In the genomic region with DNA sequence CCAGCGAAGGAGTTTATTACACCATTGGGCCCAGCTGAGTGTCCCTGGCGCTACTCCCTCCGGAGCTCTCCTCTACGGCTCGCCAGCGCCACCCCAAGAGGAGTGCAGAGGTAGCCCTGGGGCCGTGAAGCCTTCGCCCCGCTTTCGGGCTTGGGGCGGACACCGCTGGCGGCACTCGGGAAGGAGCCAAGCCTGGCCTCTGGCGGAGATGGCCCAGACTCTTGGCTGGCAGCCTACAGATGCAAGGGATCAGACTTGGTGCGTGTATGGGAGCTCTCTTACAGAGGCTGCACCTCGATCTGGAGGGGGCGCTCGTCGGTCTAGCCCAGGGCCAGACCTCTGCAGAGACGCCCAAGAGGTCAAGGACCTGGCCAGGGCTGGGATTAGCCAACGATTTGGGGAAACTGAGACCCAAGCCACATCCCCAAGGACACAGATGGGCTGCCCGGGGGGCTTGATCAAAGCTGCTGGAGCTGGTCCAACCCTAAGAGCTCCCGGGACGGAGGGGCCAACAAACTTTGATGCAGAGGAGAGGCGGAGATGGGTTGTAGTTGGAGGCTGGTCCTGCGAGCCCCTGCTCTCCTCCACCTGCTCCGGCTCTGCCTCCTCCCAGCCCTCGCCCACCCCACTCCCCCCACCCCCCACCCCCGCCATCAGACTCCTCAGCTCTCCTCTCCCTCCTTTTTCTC, we compare ENCODE assay signal across 9 mouse cellular contexts. TPM values are rescaled to one million over a fixed set of nuclear protein-coding genes. Genes with fewer than 3 reads are reported as not detected.
DNase-seq lines count a peak whose midpoint lies in the region; ATAC-seq and TF ChIP-seq lines count a peak whose summit lies in the region.
"Had no signal": no experiment of that assay in that cellular context is flagged by ENCODE, and none has a peak within 500 bp of the region (broad histone marks: within the 10 kb centered on the region; RNA-seq: fewer than 3 reads in every experiment).

No protein-coding gene starts in this region.

- H3K4me3 ChIP-seq in ES-Bruce4 (ENCODE audit: low read depth, low read length): peak overlapping the region; percentile 25
- H3K4me3 ChIP-seq in forebrain, embryonic 13.5 days: peak overlapping the region; percentile 44

- under 1% methylated on average over 29 of the region's 30 CpGs for WGBS in forebrain, embryonic 13.5 days

- no peaks in the 10 kb centered on the region for H3K9me3 ChIP-seq in ES-Bruce4 (replicated peaks; ENCODE audit: control insufficient read depth, insufficient read depth, low read length, poor library complexity, severe bottlenecking)
- no peaks in the 10 kb centered on the region for H3K9me3 ChIP-seq in forebrain, embryonic 13.5 days (replicated peaks)

- H3K27ac ChIP-seq in ES-Bruce4 (ENCODE audit: insufficient read depth, low read length): no peak overlapping the region
- H3K27ac ChIP-seq in forebrain, embryonic 13.5 days: no peak overlapping the region

- peak; percentile 38 for TF ChIP-seq CTCF in ES-Bruce4 (IDR thresholded peaks at IDR 0.05; ENCODE audit: low read depth, low read length)
- peak; percentile 25; the same call in 1 of the 2 replicates for TF ChIP-seq CTCF in brain, embryonic 14.5 days (IDR thresholded peaks at IDR 0.05; ENCODE audit: borderline replicate concordance, extremely low read depth, insufficient read depth, insufficient read length)

- peak overlapping the region; percentile 21 for H3K9ac ChIP-seq in ES-Bruce4 (ENCODE audit: low read depth, poor library complexity, severe bottlenecking)
- H3K9ac ChIP-seq in forebrain, embryonic 13.5 days: peak overlapping the region; percentile 46; the same call in 1 of the 2 replicates

- peak; percentile 66 for ATAC-seq in forebrain, embryonic 13.5 days

- H3K36me3 ChIP-seq in ES-Bruce4 (ENCODE audit: control insufficient read depth, insufficient read depth, low read length, poor library complexity, severe bottlenecking): no peaks in the 10 kb centered on the region
- no peaks in the 10 kb centered on the region for H3K36me3 ChIP-seq in forebrain, embryonic 13.5 days (ENCODE audit: poor library complexity, severe bottlenecking)

- no peak for TF ChIP-seq EP300 in ES-Bruce4 (IDR thresholded peaks at IDR 0.05; ENCODE audit: insufficient read depth, low read depth, low read length)

- no peak for TF ChIP-seq POLR2A in ES-Bruce4 (IDR thresholded peaks at IDR 0.05; ENCODE audit: insufficient read depth, low read length)
- no peak for TF ChIP-seq POLR2A in brain, embryonic 14.5 days (IDR thresholded peaks at IDR 0.05; ENCODE audit: borderline replicate concordance, extremely low read depth, insufficient read depth, insufficient read length, poor library complexity, severe bottlenecking)

- peak overlapping the region; percentile 82 for H3K4me2 ChIP-seq in forebrain, embryonic 13.5 days

- peak; percentile 67 for DNase-seq in brain, embryonic 14.5 days (ENCODE audit: low read depth)
- peak; percentile 10 for DNase-seq in heart, postnatal 25 days (ENCODE audit: low spot score)
- DNase-seq in layer of hippocampus, adult 9-11 months: peak; percentile 6
- peak; percentile 48 for DNase-seq in lung, postnatal 14 days
- DNase-seq in right cerebral cortex, postnatal 14 days: peak; percentile 50
- no peak for DNase-seq in MN1 (ENCODE audit: low spot score)

- H3K4me1 ChIP-seq in ES-Bruce4 (ENCODE audit: control insufficient read depth, insufficient read depth, low read length): no peaks in the 10 kb centered on the region
- H3K4me1 ChIP-seq in forebrain, embryonic 13.5 days: peaks cover 40% of the 10 kb centered on the region

- peaks cover 30% of the 10 kb centered on the region for H3K27me3 ChIP-seq in ES-Bruce4 (ENCODE audit: control insufficient read depth, insufficient read depth, low read length, poor library complexity, severe bottlenecking)
- H3K27me3 ChIP-seq in forebrain, embryonic 13.5 days: peaks cover 96% of the 10 kb centered on the region

- intact Hi-C loops in heart, postnatal 25 days (cut with DNase I): no loop called here

RNA-seq across cellular contexts. Expression of a gene that starts 0.4 kb away (rescaled TPM):
- polyA plus RNA-seq in ES-Bruce4 (2011; ENCODE audit: insufficient read depth, insufficient read length, low read depth, missing spikeins): not detected in 2 replicates
- polyA plus RNA-seq in brain, embryonic 14.5 days (2012; rRNA removed): 2.5 and 3.4 TPM in 2 replicates
- polyA plus RNA-seq in forebrain, embryonic 13.5 days (2015; fragmentation: Nextera tagmentation; extraction: Ambion mirVana): 0.27 and 0.69 TPM in 2 replicates
- not detected for total RNA-seq in heart, postnatal 25 days (2021)
- total RNA-seq: MEL had no signal
